Mouse (Mus musculus) hindbrain, embryonic 14.5 days (tissue): Measurements from ENCODE around the gene Tom1. TPM values are rescaled to one million over a fixed set of nuclear protein-coding genes. Genes with fewer than 3 reads are reported as not detected.

Experiments used
- ATAC-seq: fragments of 200-750 bp; cut with Nextera tagmentation; 2 replicates; pipeline ENCODE4 v1.8.0; 2017; ENCODE audit warnings: moderate number of reproducible peaks, mild to moderate bottlenecking, moderate TSS enrichment, moderate library complexity; ENCODE audit not compliant: low FRiP score
- DNase-seq: peaks from one replicate; pipeline ENCODE4 v3.0.0-alpha.2; 2015; ENCODE audit warnings: low spot score
- H3K27ac ChIP-seq: fragments of 300-500 bp; sonication (generic); 2 replicates; pipeline ENCODE4 v1.5.1; 2014; ENCODE audit warnings: mild to moderate bottlenecking, moderate library complexity
- H3K27me3 ChIP-seq: fragments of 300-500 bp; sonication (generic); 2 replicates; pipeline ENCODE4 v1.6.1; 2014; ENCODE audit warnings: mild to moderate bottlenecking, low read length, mixed read lengths; ENCODE audit not compliant: control insufficient read depth, insufficient read depth
- H3K36me3 ChIP-seq: fragments of 300-500 bp; sonication (generic); replicated peaks from 2 replicates; pipeline ENCODE4 v1.6.1; 2014; ENCODE audit not compliant: control insufficient read depth, insufficient read depth
- H3K4me1 ChIP-seq: fragments of 300-500 bp; sonication (generic); replicated peaks from 2 replicates; pipeline ENCODE4 v1.6.1; 2014; ENCODE audit warnings: antibody characterized with exemption, low read length, mixed read lengths; ENCODE audit not compliant: control insufficient read depth, insufficient read depth
- H3K4me2 ChIP-seq: fragments of 300-500 bp; sonication (generic); replicated peaks from 2 replicates; pipeline ENCODE4 v1.6.1; 2014; ENCODE audit warnings: mild to moderate bottlenecking, moderate library complexity
- H3K4me3 ChIP-seq: fragments of 300-500 bp; sonication (generic); replicated peaks from 2 replicates; pipeline ENCODE4 v1.5.1; 2014; ENCODE audit warnings: mild to moderate bottlenecking, low read length
- H3K9ac ChIP-seq: fragments of 300-500 bp; sonication (generic); 2 replicates; pipeline ENCODE4 v1.6.1; 2014
- H3K9me3 ChIP-seq: fragments of 300-500 bp; sonication (generic); 2 replicates; pipeline ENCODE4 v1.6.1; 2016; ENCODE audit warnings: low read length; ENCODE audit not compliant: control insufficient read depth
- WGBS: fragments of 180-500 bp; shearing (Covaris S2); extraction: QIAGEN DNeasy Blood & Tissue Kit; methylation state at CpG from one replicate; pipeline ENCODE4 v1.1.7; 2014; 5-methylcytosine and 5-hydroxymethylcytosine counted together
- polyA plus RNA-seq: library from polyadenylated mRNA; unstranded; fragments of >200 nt; fragmentation: Nextera tagmentation; extraction: Ambion mirVana; gene quantifications from 2 replicates; pipeline ENCODE4 v1.2.1, GENCODE M21; 2014

The Tom1 gene
- polyA plus RNA-seq, 1 experiment from 2014 or later = 33.3 TPM

GRCm38 (mm10) chr8:75081364-75082040 lies 48.0 kb downstream of the Tom1 start:
- Histone ChIP-seq H3K36me3 (no peaks in the 10 kb centered on the region), H3K27ac (no peak overlapping the region), H3K4me2 (no peak overlapping the region), H3K9me3 (no peaks in the 10 kb centered on the region), H3K27me3 (no peaks in the 10 kb centered on the region), H3K9ac (no peak overlapping the region), H3K4me1 (no peaks in the 10 kb centered on the region), H3K4me3 (no peak overlapping the region)
- DNase-seq = no peak
- ATAC-seq = no peak
- 80% methylated on average over 9 of the region's 9 CpGs for WGBS

DNA sequence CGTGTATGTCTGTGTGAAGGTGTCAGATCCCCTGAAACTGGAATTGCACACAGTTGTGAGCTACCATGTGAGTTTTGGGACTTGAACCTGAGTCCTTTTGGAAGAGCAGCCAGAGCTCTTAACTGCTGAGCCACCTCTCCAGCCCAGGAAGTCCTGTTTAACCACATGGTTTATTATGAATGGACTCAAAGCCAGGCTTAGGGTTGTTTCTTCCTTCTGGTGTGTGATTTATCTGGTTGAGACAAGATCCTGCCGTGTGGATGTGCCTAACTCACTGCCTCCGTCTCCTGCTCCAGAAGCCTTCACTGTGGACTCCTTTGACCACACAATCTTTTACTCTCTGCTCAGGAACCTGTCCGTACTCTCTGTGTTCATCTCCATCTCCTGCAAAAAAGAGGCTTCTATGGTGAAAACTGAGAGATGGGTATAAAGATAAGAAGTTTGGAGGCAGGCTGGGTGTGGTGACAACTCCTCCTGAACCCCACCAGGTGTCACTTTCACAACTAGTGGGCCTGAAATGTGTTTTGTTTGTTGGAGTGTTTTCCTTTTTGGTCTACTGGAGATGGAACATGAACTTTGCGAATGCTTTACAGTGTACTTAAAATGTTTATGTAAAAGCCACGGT lies 48.8 kb downstream of the Tom1 start:
- ATAC-seq (no peak), DNase-seq (no peak)
- Histone ChIP-seq H3K36me3 (no peaks in the 10 kb centered on the region), H3K9ac (no peak overlapping the region), H3K9me3 (no peaks in the 10 kb centered on the region), H3K27me3 (no peaks in the 10 kb centered on the region), H3K27ac (no peak overlapping the region), H3K4me3 (no peak overlapping the region), H3K4me1 (no peaks in the 10 kb centered on the region), H3K4me2 (no peak overlapping the region)
- WGBS = 84% methylated on average over 6 of the region's 6 CpGs

DNA sequence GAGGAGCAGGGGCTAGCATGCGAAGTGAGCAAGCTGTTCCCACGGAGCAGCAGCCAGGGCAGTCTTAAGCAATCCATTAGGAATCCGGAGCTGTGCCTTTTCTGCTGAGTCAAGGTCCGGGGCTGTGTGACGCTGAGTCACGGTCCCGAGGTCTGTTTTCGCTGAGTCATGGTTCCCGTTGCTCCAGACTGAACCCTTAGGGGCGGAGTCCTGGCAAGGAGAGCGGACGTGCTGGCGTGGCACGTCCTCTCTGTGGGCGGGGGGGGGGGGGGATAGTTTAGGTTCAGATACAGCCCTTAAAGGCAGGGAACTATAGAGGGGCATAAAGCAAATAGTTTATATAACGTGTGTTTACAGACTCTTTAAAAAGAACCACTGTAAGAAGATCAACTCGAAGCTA lies 50.3 kb downstream of the Tom1 start:
- Histone ChIP-seq H3K36me3 (no peaks in the 10 kb centered on the region), H3K4me2 (peak overlapping the region; percentile 49), H3K4me3 (peak overlapping the region; percentile 15; the same call in 1 of the 2 replicates), H3K9ac (no peak overlapping the region), H3K27ac (no peak overlapping the region), H3K4me1 (no peaks in the 10 kb centered on the region), H3K9me3 (no peaks in the 10 kb centered on the region), H3K27me3 (no peaks in the 10 kb centered on the region)
- DNase-seq (peak; percentile 83), ATAC-seq (peak; percentile 91)
- 8% methylated on average over 16 of the region's 17 CpGs for WGBS

DNA sequence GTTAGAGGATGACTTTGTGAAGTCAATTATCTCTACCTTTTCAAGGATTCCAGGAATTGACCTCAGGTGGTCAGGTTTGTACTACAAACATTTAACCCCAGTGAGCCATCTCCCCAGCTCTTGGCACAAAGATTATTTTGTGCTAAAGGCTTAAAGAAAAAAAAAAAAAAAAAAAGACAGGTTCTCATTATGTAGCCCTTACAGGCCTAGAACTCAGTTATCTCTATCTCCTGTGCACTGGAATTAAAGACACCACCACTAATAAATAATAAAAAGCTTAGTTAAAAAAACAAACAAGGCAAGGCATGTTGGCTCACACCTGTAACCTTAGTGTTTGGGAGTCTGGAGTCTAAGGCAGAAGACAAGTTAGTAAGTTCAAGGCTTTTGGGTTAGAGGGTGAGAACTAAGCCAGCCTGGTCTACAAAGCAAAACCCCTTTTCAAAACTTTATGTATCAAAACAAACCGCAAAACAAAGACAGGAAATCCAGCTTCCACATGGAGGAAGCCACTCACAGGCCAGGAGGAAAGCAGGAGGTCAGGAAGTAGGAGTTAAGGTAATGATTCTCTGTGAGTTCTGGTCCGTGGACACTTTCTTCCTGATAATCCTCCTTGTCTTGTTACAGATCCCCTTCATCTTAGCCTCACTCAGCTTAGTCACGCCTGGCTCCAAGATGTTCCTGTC lies 51.0 kb downstream of the Tom1 start:
- 84% methylated on average over 3 of the region's 3 CpGs for WGBS
- no peak overlapping the region for H3K4me3 ChIP-seq
- DNase-seq = no peak
- H3K27ac ChIP-seq = no peak overlapping the region
- 0 out of 2 replicates have a peak, but pooled peaks cover 5% of the 10 kb centered on the region for H3K4me1 ChIP-seq
- no peak overlapping the region for H3K9ac ChIP-seq
- no peaks in the 10 kb centered on the region for H3K36me3 ChIP-seq
- H3K4me2 ChIP-seq = no peak overlapping the region
- no peak for ATAC-seq
- H3K27me3 ChIP-seq = no peaks in the 10 kb centered on the region
- no peaks in the 10 kb centered on the region for H3K9me3 ChIP-seq

DNA sequence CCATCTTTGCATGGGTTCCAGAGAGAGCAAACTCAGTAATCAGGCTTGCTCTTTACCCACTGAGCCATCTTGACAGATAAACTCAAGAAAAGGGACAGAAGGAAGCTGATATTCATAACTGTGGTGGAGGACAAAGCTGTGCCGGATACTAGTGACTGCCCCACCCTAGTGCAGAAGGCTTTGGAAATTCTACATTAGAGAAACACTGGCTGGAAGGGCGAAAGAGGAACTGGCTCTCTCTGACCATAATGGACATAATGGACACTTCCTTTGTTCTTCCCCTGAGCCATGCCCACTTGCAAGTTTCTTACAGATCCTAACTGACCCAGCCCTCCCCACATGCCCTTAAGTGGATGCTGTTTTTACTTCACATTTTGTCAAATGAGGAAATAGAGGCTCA lies 52.5 kb downstream of the Tom1 start:
- Histone ChIP-seq H3K4me1 (0 out of 2 replicates have a peak, but pooled peaks cover 5% of the 10 kb centered on the region), H3K27ac (no peak overlapping the region), H3K4me2 (no peak overlapping the region), H3K36me3 (no peaks in the 10 kb centered on the region), H3K27me3 (no peaks in the 10 kb centered on the region), H3K9me3 (no peaks in the 10 kb centered on the region), H3K9ac (no peak overlapping the region), H3K4me3 (no peak overlapping the region)
- 88% methylated on average over 2 of the region's 2 CpGs for WGBS
- ATAC-seq = no peak
- DNase-seq = no peak

GRCm38 (mm10) chr8:75087127-75087526 lies 53.6 kb downstream of the Tom1 start:
- Histone ChIP-seq H3K27ac (no peak overlapping the region), H3K36me3 (no peaks in the 10 kb centered on the region), H3K4me1 (0 out of 2 replicates have a peak, but pooled peaks cover 5% of the 10 kb centered on the region), H3K4me3 (no peak overlapping the region), H3K9ac (no peak overlapping the region), H3K9me3 (no peaks in the 10 kb centered on the region), H3K4me2 (no peak overlapping the region), H3K27me3 (peaks cover 1% of the 10 kb centered on the region; the same call in 1 of the 2 replicates)
- DNase-seq (no peak), ATAC-seq (no peak)

DNA sequence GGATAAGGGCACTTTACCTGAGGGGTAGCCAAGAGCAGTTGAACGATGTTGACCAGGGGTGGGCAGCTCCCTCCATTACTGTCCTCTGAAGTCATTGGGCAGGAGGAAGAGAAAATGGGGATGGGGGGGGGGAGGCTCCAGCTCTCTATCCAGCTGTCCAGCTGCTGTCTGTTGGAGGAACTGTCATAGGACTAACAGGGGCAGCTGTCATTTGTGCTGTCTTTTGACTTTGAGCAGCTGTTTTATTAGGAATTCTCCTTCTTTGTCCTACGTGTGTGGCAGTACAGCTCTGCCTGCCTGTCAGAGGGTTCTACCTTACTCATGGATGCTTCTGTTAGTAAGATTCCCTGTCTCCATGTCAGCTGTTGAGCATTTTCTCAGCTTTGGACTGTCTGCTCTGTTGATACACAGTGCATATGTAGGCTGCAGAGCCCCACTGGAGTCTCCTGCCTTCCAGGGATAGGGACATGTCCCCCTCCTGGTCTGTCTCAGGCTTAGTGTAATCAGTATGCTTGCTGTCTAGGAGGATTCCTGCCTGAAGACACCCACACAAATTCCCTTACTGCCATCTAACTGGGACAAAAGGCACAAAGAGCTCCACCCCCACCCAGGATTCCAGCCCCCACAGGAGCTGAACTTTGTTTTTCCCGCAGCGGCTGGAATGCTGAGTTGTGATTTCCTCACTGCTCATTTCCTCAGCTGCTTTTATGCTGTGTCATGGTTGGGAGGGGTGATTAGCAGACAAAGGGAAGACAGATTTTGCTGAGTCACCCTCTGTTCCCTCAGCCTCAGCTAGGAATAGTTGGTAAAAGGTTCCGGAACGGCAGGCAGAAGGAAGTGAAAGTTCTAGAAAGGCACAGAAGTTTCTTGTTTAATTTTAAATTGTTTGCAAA lies 55.7 kb downstream of the Tom1 start:
- Histone ChIP-seq H3K27me3 (peaks cover 3% of the 10 kb centered on the region; the same call in 1 of the 2 replicates), H3K4me3 (no peak overlapping the region), H3K36me3 (no peaks in the 10 kb centered on the region), H3K9me3 (no peaks in the 10 kb centered on the region), H3K4me1 (peaks cover 14% of the 10 kb centered on the region; the same call in 1 of the 2 replicates), H3K27ac (no peak overlapping the region), H3K9ac (peak overlapping the region; percentile 44; the same call in 1 of the 2 replicates), H3K4me2 (peak overlapping the region; percentile 1)
- 26% methylated on average over 6 of the region's 6 CpGs for WGBS
- peak; percentile 83 for DNase-seq
- peak; percentile 36; the same call in 1 of the 2 replicates for ATAC-seq

DNA sequence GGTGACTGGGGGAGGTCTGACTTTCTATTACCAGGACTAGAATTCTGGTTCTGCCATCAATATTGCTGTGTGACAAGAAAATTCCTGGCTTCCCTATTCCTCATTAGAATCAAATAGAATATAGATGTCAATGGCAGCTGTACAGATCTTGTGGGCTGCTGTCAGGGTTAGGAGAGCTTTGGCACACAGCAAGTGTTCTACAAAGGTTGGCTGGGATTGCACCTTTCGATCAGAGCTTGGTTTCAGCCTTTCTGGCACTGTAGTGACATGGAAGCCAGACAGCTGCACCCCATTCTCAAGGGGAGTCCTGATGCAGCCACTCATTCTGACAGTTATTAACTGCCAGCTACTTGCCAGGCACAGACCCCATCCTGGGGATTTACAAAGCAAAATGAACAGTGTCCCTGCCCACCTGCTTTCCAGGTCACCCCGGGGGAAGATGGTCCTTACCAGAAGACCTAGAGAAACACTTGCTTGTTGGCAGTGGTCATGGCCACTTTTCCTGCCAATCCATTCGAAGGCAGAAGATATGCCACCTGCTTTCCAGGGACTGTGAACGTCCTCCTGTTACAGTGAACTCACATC lies 57.4 kb downstream of the Tom1 start:
- Histone ChIP-seq H3K4me1 (peaks cover 14% of the 10 kb centered on the region; the same call in 1 of the 2 replicates), H3K4me3 (no peak overlapping the region), H3K9me3 (no peaks in the 10 kb centered on the region), H3K9ac (no peak overlapping the region), H3K4me2 (no peak overlapping the region), H3K36me3 (no peaks in the 10 kb centered on the region), H3K27me3 (peaks cover 3% of the 10 kb centered on the region; the same call in 1 of the 2 replicates), H3K27ac (no peak overlapping the region)
- 72% methylated on average over 4 of the region's 4 CpGs for WGBS
- no peak for ATAC-seq
- DNase-seq = no peak
